Mouse (Mus musculus): ENCODE results near the gene Rnf31. TPM values are rescaled to one million over a fixed set of nuclear protein-coding genes. Genes with fewer than 3 reads are reported as not detected.

Gene Rnf31
- polyA plus RNA-seq, 1 experiment from 2014 or later, result 8.5 TPM

- H3K27me3 ChIP-seq (ENCODE audit: insufficient read depth, low read length), result peaks cover 8% of the 10 kb centered on the region; the same call in 1 of the 2 replicates
- ATAC-seq (peak; percentile 71), DNase-seq (peak; percentile 62)
- 28% methylated on average over 21 of the region's 21 CpGs for WGBS (ENCODE audit: insufficient replicate concordance)
- peak within 1 kb of the TSS; percentile 39 for H3K4me3 ChIP-seq (ENCODE audit: low read depth, low read length)
- peak within 1 kb of the TSS; percentile 22; the same call in 1 of the 2 replicates for H3K27ac ChIP-seq (ENCODE audit: low read depth)
- H3K9me3 ChIP-seq (ENCODE audit: low read length), result no peaks in the 10 kb centered on the region
- no peaks in the 10 kb centered on the region for H3K36me3 ChIP-seq (replicated peaks; ENCODE audit: insufficient read depth, low read length)
- peak within 1 kb of the TSS; percentile 50 for H3K9ac ChIP-seq (replicated peaks)
- TF ChIP-seq CTCF (IDR thresholded peaks at IDR 0.05; ENCODE audit: low read depth) (peak; percentile 45), EP300 (IDR thresholded peaks at IDR 0.05; ENCODE audit: low read depth) (no peak)
- peaks cover 21% of the 10 kb centered on the region for H3K4me1 ChIP-seq (ENCODE audit: insufficient read depth)
- H3K4me2 ChIP-seq (ENCODE audit: low read depth, low read length), result peak within 1 kb of the TSS; percentile 72
Observed at GRCm38 (mm10) chr14:55617822-55618221, 26.3 kb downstream of the Rnf31 start, which contains the start of gene Rec8. Gene Rec8, plus strand, starts transcription at chr14:55618037.

- H3K9ac ChIP-seq (replicated peaks), result peak overlapping the region; percentile 50
- H3K36me3 ChIP-seq (replicated peaks; ENCODE audit: insufficient read depth, low read length), result no peaks in the 10 kb centered on the region; the same call in 1 of the 2 replicates
- WGBS (ENCODE audit: insufficient replicate concordance), result 26% methylated on average over 22 of the region's 22 CpGs
- TF ChIP-seq EP300 (IDR thresholded peaks at IDR 0.05; ENCODE audit: low read depth), result peak; percentile 77
- TF ChIP-seq CTCF (IDR thresholded peaks at IDR 0.05; ENCODE audit: low read depth), result no peak
- peak; percentile 32 for ATAC-seq
- peak overlapping the region; percentile 39 for H3K4me3 ChIP-seq (ENCODE audit: low read depth, low read length)
- 0 out of 2 replicates have a peak overlapping the region, but pooled peaks have one; percentile 22 for H3K27ac ChIP-seq (ENCODE audit: low read depth)
- no peaks in the 10 kb centered on the region for H3K9me3 ChIP-seq (ENCODE audit: low read length)
- peaks cover 21% of the 10 kb centered on the region for H3K4me1 ChIP-seq (ENCODE audit: insufficient read depth)
- peak overlapping the region; percentile 72 for H3K4me2 ChIP-seq (ENCODE audit: low read depth, low read length)
- H3K27me3 ChIP-seq (ENCODE audit: insufficient read depth, low read length), result peaks cover 8% of the 10 kb centered on the region; the same call in 1 of the 2 replicates
- DNase-seq, result peak; percentile 45
Observed at GRCm38 (mm10) chr14:55618486-55619195, 27.1 kb downstream of the Rnf31 start.

GRCm38 (mm10) chr14:55628077-55628827 is 36.7 kb downstream of the Rnf31 start:
- Histone ChIP-seq H3K4me2 (ENCODE audit: low read depth, low read length) (no peak overlapping the region), H3K27me3 (ENCODE audit: insufficient read depth, low read length) (no peaks in the 10 kb centered on the region), H3K4me3 (ENCODE audit: low read depth, low read length) (no peak overlapping the region), H3K9ac (replicated peaks) (no peak overlapping the region), H3K4me1 (ENCODE audit: insufficient read depth) (no peaks in the 10 kb centered on the region), H3K9me3 (ENCODE audit: low read length) (no peaks in the 10 kb centered on the region), H3K27ac (ENCODE audit: low read depth) (no peak overlapping the region), H3K36me3 (replicated peaks; ENCODE audit: insufficient read depth, low read length) (peaks cover 61% of the 10 kb centered on the region)
- peak; percentile 62 for ATAC-seq
- DNase-seq, result no peak
- no peak for TF ChIP-seq EP300 (IDR thresholded peaks at IDR 0.05; ENCODE audit: low read depth)
- no peak for TF ChIP-seq CTCF (IDR thresholded peaks at IDR 0.05; ENCODE audit: low read depth)
- WGBS (ENCODE audit: insufficient replicate concordance), result 85% methylated on average over 27 of the region's 27 CpGs

DNA sequence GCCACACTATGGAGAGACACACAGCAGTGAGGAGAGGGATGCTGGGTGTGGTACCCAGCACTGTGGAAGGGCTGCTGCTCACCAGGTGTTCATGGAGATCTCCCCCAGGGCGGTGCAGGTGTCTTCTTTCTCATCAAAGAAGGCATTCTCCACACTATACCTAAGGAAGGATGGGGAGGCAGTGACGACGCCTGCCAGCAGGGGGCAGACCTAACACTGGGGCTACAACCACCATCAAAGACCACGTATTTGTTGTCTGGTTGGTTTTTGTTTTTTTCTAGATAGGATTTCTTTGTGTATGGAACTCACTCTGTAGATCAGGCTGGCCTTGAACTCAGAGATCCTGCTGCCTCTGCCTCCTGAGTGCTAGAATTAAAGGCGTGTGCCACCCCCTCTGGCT is 37.8 kb downstream of the Rnf31 start:
- WGBS (ENCODE audit: insufficient replicate concordance), result 45% methylated on average over 5 of the region's 5 CpGs
- H3K4me1 ChIP-seq (ENCODE audit: insufficient read depth), result no peaks in the 10 kb centered on the region
- no peaks in the 10 kb centered on the region for H3K9me3 ChIP-seq (ENCODE audit: low read length)
- no peak overlapping the region for H3K27ac ChIP-seq (ENCODE audit: low read depth)
- H3K4me3 ChIP-seq (ENCODE audit: low read depth, low read length), result no peak overlapping the region
- H3K9ac ChIP-seq (replicated peaks), result no peak overlapping the region
- no peaks in the 10 kb centered on the region for H3K27me3 ChIP-seq (ENCODE audit: insufficient read depth, low read length)
- ATAC-seq (peak; percentile 35; the same call in 1 of the 2 replicates), DNase-seq (peak; percentile 78)
- TF ChIP-seq CTCF (IDR thresholded peaks at IDR 0.05; ENCODE audit: low read depth) (peak; percentile 90), EP300 (IDR thresholded peaks at IDR 0.05; ENCODE audit: low read depth) (no peak)
- H3K36me3 ChIP-seq (replicated peaks; ENCODE audit: insufficient read depth, low read length), result peaks cover 71% of the 10 kb centered on the region
- no peak overlapping the region for H3K4me2 ChIP-seq (ENCODE audit: low read depth, low read length)

DNA sequence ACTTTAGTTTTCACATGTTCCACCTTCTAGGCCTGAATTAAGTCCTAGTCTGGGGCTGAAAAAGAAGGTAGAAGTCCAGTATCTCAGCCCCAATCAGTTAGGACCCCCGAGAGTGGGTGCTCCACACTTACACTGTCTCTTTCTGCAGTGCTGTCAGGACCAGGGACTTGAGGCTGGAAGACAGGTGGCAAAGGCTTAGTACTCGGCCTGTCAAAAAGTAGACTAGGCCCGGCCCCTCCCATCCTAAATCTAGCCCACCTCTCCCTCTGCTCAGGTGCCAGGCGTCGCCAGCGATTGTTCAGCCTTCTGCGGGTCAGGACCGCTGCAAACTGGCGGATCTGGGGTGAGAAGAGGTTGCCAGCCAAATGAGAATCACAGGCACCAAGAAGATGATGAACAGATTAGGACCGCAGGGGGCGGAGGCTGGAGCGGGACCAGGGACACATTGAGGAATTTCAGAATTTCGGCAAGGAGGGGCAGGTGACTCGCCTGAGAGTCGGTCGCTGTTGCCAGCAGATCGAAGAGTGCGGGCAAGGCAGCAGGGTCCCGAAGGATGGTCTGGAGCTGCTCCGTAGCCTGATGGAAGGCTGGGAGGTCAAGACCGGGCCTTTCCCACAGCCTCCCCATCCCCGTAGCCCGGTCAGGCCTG is 43.5 kb downstream of the Rnf31 start:
- Histone ChIP-seq H3K4me1 (ENCODE audit: insufficient read depth) (peaks cover 7% of the 10 kb centered on the region), H3K9ac (replicated peaks) (peak overlapping the region; percentile 61), H3K9me3 (ENCODE audit: low read length) (no peaks in the 10 kb centered on the region), H3K27me3 (ENCODE audit: insufficient read depth, low read length) (no peaks in the 10 kb centered on the region), H3K4me3 (ENCODE audit: low read depth, low read length) (peak overlapping the region; percentile 55), H3K36me3 (replicated peaks; ENCODE audit: insufficient read depth, low read length) (peaks cover 69% of the 10 kb centered on the region), H3K4me2 (ENCODE audit: low read depth, low read length) (peak overlapping the region; percentile 82), H3K27ac (ENCODE audit: low read depth) (no peak overlapping the region)
- WGBS (ENCODE audit: insufficient replicate concordance), result 9% methylated on average over 19 of the region's 23 CpGs
- DNase-seq (no peak), ATAC-seq (peak; percentile 40)
- no peak for TF ChIP-seq CTCF (IDR thresholded peaks at IDR 0.05; ENCODE audit: low read depth)
- no peak for TF ChIP-seq EP300 (IDR thresholded peaks at IDR 0.05; ENCODE audit: low read depth)
